Mouse (Mus musculus): ENCODE data around the gene Ptrh1. TPM values are rescaled to one million over a fixed set of nuclear protein-coding genes. Genes with fewer than 3 reads are reported as not detected.

The Ptrh1 gene
- 5.0 and 7.6 TPM in 2 replicates for polyA plus RNA-seq (2012; rRNA removed)

DNA sequence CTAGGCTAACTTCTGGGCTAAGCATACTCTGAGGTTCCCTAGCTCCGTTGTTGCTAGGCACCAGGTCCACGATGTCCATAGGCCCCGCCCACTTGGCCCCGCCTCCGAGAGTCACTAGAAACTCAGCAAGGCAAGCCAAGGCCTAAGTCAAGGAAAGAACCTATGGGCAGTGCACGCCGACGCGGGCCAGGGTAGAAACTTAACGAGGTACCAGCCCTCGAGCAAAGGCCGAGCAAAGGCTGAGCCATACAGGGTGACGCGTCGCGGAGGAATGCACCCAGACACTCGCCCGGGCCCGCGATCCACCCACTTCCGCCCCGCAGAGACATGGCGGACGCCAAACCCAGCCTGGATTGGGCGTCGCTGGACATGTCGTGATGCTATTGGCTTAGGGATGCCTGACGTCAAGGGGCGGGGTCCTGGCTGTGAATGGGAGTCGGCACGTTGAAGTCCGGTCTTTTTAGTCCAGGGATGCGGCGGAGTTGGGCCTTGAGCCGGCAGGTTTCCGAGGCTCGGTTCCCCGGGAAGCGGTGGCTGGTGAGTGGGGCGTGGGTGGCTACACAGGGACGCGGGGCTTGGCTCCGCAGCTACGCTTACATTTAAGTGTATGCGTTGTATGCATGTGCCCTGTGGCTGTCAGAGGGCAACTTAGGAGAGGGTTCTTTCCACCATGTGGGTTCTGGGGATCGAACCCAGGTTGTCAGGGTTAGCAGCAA is at the start of gene Ptrh1, which contains the start of gene Ttc16:
Gene Ptrh1, plus strand, starts transcription at position 428 of the 716 bp plus-strand sequence.
Gene Ttc16, minus strand, starts transcription at position 275 of the 716 bp plus-strand sequence.
- peak; percentile 69 for DNase-seq (ENCODE audit: low read depth)

- DNase-seq (ENCODE audit: low read depth) = peak; percentile 69
Measured at GRCm38 (mm10) chr2:32727435-32727834, 48.2 kb upstream of the Ptrh1 start.

DNA sequence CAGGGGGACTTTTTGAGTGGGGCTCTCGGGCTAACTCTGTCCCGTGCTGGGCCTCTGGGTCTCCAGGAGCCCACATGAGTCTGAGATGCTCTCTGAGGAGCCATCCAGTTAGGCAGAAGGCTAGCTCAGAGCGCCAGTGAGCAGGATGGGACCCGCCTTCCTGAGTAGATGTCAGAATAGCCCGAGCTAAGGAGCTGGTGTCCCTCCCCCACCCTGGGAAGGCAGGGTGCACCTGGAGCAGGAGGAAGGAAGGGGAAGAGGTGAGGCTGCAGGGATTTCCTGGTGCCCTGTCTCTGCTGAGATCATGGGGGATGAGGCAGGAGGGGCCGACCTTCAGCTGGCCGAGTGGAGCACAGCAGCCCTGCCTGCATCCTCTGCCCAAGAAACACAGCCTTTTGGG is 47.1 kb upstream of the Ptrh1 start:
- no peak for DNase-seq (ENCODE audit: low read depth)

DNA sequence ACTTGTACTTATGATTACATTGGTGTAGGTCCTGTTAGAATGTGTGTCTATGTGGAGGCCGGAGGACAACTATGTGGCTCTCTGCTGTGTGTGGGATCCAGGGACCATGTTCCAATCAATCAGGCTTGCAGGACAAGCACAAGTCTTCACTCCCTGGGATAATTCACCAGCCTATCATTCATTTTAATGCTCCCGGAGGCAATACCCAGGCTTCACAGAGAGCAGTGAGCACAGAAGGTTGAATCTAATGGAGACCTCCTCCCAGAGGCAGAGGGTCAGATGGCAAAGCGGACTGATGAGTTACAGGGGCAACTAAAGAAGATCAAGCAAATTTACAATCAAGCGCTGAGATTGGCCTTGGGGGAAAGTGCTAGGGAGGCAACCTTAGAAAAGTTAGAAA is 46.0 kb upstream of the Ptrh1 start:
- no peak for DNase-seq (ENCODE audit: low read depth)

DNA sequence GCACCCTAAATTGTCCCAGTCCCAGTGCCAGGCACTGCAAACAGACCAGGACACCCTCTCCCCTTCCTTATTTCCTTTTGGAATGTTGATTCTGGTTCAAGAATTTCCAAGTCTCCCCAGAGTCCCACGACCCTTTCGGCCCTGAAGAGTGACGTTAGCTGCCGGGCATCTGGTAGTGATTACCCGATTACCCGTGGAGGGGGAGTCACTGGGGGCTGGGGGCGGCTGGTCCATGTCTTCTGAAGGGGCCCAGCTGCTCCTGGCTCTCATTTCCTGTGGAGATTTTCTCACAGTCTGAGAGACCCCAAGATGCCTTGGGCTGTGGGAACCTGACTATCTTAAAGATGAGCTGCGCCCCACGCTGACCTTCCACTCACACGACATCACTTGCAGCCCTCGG is 44.7 kb upstream of the Ptrh1 start:
- DNase-seq (ENCODE audit: low read depth) = no peak

- no peak for DNase-seq (ENCODE audit: low read depth)
Measured at GRCm38 (mm10) chr2:32731911-32732310, 43.7 kb upstream of the Ptrh1 start.

- no peak for DNase-seq (ENCODE audit: low read depth)
Measured at GRCm38 (mm10) chr2:32732695-32733094, 42.9 kb upstream of the Ptrh1 start.

GRCm38 (mm10) chr2:32734480-32734879 is 41.1 kb upstream of the Ptrh1 start:
- no peak for DNase-seq (ENCODE audit: low read depth)

- no peak for DNase-seq (ENCODE audit: low read depth)
Measured at GRCm38 (mm10) chr2:32734933-32735332, 40.7 kb upstream of the Ptrh1 start.

DNA sequence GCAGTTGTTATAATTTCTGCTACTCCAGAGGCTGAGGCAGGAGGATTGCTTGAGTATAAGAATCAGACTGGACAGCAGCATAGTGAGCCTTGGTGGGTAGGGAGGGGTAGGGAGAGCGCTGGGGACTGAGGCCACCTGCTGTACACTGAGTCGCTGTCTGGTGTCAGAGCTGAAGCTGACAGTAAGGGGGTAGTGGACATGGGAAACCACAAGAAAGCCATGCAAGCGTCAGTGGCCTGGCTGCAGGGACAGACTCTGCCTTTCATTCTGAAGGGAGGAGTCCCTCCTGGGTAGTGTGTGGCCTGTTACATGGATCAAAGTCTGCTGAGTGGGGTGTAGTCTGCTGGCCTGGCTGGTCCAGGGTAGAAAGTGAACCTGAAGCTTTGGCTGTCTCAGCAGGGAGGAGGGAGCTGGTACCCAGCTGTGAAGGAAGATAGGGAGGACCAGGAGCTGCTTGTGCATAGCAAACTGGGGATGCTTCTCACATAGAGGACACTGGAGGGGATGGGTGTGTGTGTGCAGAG is 39.2 kb upstream of the Ptrh1 start:
- no peak for DNase-seq (ENCODE audit: low read depth)

- no peak for DNase-seq (ENCODE audit: low read depth)
Measured at GRCm38 (mm10) chr2:32737008-32737407, 38.6 kb upstream of the Ptrh1 start.

DNA sequence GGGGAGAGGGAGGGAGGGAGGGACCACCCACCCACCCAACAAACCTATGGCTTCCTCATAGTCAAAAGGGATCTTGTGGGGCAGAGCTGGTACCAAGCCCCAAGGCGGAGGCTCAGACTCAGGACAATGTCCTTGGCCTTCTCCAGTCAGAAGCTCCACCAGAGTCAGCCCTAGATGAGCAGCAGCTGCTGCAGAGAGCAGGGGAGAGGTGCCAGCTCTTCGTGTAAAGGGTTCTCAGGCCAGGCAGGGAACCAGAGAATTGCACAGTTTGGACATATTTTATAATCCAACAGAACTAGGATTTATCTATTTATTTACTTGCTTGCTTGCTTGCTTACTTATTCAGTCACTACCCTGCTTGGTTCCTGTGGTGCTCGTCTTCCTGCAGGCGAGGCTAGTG is 36.3 kb upstream of the Ptrh1 start:
- DNase-seq (ENCODE audit: low read depth) = no peak

DNA sequence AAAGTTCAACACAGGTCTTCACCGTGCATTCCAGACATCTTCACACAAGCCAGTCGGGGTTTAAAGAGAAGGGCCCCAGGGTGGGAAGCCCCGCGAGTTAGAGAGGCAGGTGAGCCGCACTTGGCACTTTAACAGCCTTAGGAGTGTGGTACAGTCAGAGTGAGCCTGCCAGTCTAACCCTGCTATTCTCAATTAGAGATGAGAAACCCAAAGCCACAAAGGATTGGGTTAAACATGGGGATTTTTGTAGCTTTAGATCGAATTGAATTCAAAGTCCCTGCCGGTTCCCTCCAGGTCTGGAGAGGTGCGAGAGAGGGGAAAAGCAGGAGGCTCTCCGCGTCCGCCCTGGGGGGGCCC is 34.7 kb upstream of the Ptrh1 start, which contains the start of gene 6330409D20Rik:
Gene 6330409D20Rik, minus strand, starts transcription at position 101 of the 357 bp plus-strand sequence.
- no peak for DNase-seq (ENCODE audit: low read depth)

GRCm38 (mm10) chr2:32741273-32742172 is 34.1 kb upstream of the Ptrh1 start:
- no peak for DNase-seq (ENCODE audit: low read depth)

DNA sequence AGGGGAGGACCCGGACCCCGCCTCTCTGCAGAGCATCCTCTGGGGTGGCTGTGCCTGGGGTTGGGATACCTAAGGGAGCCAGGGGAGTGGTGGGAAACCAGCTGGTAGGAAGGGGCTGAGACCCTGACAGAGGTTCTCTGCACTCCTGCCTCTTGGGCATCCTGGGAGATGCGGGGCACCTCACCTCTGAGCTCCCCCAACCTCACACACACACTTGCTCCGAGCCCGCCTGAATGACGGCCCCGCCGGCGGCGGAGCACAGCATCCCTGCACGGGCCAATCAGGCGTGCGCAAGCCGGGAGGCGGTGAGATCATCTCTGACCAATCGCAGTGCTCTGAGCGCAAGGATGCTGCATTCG is 33.4 kb upstream of the Ptrh1 start:
- no peak for DNase-seq (ENCODE audit: low read depth)

DNA sequence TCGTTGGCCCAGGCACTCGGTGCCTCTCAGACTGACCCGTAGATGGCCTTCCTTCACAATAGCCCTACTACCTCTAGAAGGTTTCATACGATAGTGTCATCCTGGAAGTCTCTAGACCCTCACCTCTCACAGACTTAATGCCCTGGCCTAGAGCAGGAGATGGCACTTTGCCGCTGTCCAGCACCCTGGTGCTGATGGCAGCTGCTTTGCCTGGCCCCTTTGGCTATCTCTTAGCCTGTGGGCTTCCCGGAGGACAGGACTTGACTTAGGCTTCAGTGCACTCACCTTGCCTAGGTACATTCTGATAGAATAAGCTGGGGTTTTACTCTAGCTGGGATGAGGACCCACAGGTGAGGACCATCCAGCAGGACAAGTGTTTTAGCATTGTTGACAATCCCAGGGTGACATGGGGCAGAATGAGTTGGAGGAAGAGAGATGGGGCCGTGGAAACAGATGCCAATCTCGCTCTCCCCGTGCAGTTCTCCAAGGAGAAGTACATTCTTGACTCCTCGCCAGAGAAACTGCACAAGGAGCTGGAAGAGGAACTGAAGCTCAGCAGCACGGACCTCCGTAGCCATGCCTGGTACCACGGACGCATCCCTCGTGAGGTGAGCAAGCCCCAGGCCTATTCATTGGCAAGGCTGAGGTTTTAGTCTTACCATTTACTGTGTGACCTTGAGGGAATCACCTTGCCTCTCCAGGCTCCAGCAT is 31.2 kb upstream of the Ptrh1 start:
- DNase-seq (ENCODE audit: low read depth) = no peak

GRCm38 (mm10) chr2:32749082-32749481 is 26.5 kb upstream of the Ptrh1 start:
- DNase-seq (ENCODE audit: low read depth) = no peak

GRCm38 (mm10) chr2:32750199-32750598 is 25.4 kb upstream of the Ptrh1 start:
- DNase-seq (ENCODE audit: low read depth) = no peak

DNA sequence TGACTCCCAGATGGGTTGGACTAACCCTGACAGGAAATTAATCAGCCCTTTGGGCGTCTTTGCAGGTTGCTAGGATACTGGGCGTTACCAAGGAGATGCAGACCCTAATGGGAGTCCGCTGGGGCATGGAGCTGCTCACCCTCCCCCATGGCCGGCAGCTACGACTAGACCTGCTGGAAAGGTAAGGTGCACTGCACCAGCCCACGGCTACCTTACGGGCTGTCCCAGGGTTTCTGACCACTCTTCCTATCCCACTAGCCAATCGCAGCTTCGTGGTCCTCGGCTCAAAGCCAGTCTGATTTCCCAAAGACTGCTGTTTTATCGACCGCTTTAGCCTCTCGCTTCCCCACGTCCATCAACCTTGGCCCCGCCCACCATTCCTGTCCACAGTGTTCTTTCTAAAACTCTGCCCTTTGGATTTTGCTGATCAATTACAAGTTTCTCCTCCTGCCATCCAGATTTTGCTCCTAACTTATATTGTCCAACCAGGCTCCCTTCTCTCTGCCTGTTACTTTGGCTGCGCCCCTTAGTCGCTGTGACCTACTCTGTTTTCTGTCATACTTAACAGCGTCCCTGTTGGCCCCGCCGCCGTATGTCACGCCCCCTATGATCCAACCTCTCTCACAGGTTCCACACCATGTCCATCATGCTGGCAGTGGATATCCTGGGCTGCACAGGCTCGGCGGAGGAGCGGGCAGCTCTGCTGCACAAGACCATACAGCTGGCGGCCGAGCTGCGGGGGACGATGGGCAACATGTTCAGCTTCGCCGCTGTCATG is 24.5 kb upstream of the Ptrh1 start:
- DNase-seq (ENCODE audit: low read depth) = no peak

DNA sequence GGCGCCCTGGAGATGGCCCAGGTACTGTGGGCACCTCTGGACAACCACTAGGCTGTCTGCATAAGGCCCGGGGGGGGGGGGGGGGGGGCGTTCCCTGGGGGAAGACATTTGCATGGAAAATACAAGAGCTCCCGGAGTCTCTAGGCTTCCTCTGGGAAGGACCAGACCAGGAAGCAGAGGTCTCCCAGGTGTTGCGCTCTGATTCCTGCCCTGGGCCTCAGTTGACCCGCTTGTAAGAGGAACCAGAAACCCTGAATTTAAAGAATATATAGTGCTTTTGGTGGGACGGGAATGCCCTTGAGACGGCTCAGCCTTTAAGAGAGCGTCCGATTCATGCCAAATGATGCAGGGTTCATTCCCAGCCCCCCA is 23.9 kb upstream of the Ptrh1 start:
- DNase-seq (ENCODE audit: low read depth) = no peak

- DNase-seq (ENCODE audit: low read depth) = no peak
Measured at GRCm38 (mm10) chr2:32752181-32752580, 23.4 kb upstream of the Ptrh1 start.

Data from gonadal fat pad, adult 2 months (tissue).